Mouse (Mus musculus): ENCODE data around the gene Gjd2.

Gene Gjd2

DNA sequence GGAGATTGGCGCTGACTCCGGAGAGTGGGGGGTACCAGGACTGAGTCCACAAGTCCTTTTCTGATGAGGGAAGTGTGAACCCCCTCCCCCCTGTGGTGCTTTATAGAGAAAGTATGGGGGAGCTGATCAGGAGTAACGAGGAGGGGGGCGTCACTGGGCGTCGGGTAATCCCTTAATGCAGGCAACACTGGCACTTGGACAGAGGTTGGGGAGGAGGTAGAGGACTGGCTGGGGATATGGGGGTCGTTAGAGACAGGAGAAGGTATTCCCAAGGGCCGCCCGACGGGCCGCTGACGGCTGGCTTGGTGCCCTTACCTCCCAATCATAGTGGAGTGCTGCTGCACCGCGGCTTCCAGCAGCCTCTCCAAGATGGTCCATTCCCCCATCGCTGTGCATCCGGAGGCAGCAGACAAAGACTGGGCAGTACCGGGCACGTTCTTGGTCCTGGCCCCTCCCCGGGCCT is 639 bp downstream of the Gjd2 start:
- no peak for DNase-seq (ENCODE audit: low spot score in 2 of 2)

DNA sequence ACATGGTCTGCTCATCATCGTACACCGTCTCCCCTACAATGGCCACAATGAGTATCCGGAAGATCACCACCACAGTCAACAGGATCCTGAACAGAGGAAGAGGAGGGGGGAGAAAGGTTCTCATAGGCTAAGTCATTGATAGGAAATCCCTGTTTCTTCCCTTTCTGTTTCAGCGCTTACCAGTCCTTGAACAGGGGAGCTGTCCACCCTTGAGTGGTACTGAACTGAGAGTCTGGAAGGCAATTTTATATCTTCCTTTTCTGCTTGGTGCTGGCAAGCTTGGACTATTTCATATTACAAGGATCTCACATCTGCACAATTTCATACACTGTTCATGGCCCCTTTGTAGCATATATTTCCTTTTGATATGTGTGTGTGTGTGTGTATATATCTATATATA is 1.6 kb downstream of the Gjd2 start:
- DNase-seq (ENCODE audit: low spot score in 2 of 2), result peak in 1 of 2 experiments; percentile 25

DNA sequence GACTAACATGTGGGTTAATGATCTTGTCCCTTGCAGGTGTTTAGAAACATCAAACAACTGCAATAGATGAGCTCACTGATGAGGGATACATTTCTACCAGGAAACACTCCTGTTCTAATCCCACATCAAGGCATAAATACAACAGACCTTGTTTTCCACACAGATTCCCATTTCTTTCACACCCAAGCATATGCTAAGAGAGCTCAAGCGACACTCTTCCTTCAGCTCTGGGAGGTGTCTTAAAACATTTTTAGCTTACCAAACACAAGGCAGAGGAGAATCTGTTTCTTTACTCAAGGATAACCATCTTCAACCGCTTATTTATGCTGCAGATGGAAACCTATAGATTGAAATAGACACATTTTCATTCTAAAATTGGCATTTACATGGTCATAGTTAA is 5.1 kb downstream of the Gjd2 start:
- DNase-seq (ENCODE audit: low spot score in 2 of 2), result no peak

DNA sequence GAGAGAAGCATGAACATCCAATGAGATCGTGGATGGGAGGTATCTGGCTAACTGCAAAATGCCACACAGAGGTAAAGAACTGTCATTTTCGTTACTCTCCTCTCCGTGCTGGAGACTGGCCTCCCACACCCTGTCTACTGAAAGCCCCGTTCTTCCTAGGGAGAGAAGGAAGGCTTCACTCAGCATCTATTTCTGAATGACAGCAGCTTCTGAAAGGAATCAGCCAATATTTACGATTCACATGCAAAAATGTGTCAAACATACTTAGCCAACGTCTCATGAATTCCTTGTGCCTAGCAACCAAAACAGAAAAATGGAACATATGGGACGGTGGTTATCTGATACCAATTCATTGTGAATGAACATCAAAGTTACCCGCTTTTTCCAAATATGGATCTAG is 15.9 kb downstream of the Gjd2 start:
- no peak for DNase-seq (ENCODE audit: low spot score in 2 of 2)

DNA sequence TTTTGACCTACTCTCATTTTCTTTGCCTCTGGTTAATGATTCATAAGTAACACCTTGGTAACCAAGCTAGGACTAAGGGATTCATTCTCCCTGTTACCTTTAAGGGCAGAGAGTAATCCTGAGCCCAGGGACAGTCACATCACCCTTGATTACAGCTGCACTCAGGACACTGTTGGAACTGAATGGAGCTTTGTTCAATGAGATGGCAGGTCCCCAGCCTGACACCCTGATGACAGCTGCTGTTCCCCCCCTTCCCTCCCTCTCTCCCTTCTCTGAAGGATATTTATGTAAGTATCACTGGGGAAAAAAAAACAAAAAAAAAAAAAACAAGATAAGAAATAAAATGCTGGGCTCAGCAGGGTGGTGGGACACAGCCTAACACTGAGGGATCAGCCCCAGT is 16.5 kb downstream of the Gjd2 start:
- no peak for DNase-seq (ENCODE audit: low spot score in 2 of 2)

DNA sequence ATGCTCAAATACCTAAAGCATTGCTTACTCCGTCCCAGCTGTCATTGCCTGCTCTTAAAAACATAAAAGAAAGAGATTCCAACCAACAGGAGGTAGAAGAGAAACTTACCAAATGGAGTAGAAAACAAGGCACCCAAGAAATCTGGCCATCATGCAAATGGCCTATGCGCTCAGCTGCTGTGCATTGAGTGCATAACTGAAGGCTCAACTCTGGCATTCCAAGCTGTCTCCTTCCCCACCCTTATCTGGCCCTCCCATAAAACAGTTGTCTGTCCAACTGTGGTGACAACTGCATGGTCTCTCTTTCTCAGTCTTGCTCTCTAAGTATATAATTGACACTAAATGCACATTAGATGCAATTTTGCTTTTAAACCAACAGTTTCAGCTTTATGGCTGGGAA is 28.5 kb downstream of the Gjd2 start:
- DNase-seq (ENCODE audit: low spot score in 2 of 2), result no peak

DNA sequence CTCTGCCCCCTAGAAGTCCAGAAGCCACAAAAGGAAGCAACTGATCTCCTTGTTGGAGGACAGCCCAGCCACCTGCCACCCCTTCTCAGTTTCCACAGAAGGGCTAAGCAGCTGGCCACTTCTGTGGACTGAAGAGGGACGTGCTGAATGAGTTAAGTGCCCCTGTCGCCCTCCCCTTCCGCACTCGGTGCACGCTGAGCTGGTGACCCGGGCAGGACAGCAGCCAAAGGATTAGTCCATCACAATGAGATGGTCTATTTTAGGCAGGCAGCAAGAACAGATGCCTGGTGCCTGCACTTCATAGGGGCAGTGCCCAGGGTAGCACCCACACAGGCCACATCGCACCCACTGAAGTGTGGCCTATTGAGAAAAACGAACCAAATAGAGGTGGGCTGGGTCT is 32.8 kb downstream of the Gjd2 start:
- no peak for DNase-seq (ENCODE audit: low spot score in 2 of 2)

DNA sequence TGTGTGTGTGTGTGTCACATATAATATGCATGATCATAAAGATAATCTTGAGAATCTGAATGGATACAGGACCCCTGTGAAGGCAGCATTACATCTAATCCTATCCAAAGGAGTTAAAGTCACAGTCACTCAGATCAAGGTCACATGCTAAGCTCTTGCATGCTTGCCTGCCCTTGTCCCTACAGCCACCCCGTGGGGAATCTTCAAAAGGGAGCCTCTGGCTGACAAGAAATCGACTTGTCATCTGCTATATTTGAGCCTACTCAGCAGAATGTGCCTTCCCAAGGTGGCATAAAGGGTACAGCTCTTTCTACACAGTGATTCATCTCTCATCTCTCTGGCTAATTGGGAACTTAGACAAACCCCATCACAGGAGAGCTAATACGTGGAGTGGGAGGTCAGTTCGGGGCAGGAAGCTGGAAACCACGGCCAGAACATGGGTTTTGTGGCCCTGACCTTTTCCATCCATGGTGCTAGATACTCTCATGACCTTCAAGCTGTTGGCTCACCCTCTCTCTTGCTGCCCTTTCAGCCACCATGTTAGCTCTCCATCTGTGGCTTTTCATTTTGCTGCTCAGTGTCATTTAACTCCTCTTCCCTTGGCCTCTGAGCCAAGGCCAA is 35.2 kb downstream of the Gjd2 start:
- DNase-seq (ENCODE audit: low spot score in 2 of 2), result no peak

DNA sequence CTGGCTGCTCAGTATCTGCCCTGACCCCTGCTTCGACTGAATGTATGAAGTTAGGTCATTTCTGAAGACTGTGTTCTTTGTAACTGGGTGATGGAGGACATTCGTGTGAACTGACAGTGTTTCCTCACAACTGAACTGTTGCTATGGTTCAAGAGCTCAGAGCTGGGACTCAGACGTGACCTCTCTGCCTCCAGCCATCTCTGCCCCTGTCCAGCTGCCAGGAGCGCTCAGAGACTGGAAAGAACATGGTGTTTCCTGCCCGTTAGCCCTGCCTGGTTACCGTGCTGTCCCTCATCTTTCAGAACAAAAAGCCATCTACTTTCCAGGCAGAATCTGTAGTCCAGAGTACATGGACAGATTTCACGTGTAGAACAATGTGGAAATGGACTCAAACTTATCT is 39.5 kb downstream of the Gjd2 start:
- DNase-seq (ENCODE audit: low spot score in 2 of 2), result no peak

DNA sequence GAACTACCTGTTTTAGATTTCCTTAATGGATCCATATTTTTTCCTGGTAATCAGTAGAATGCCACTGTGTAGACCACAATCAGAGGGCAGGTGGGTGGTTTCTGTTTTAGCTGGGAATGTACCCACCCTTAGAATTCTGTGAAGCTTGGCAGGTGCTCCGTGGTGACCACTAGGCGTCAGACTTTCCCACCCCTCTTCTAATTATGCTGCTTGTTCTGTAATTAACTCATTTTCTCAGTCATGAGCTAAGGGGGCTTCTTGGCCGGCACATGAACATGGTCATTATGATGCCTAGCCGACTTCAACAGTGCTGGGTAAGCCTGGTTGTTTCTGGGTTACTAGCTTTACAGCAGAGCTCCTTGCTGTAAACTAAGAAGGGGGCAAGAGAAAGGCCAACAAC is 47.0 kb downstream of the Gjd2 start:
- DNase-seq (ENCODE audit: low spot score in 2 of 2), result no peak

Measured in spleen, postnatal 10 days (tissue).